Mouse (Mus musculus) kidney, adult 2 months (tissue): Measurements from ENCODE around the gene Rps21.

Experiments
- CTCF ChIP-seq: fragments of 200-500 bp; conservative IDR thresholded peaks from 2 replicates; pipeline ENCODE4 v1.5.1; 2011; ENCODE audit warnings: low read depth, mild to moderate bottlenecking, control low read depth, low read length, moderate library complexity, mixed read lengths; ENCODE audit not compliant: insufficient read depth, insufficient read length
- POLR2A ChIP-seq: fragments of 200-500 bp; IDR thresholded peaks from one replicate; pipeline ENCODE4 v1.6.1; 2011; ENCODE audit warnings: low read depth, low read length, control low read depth

- TF ChIP-seq POLR2A (no peak), CTCF (no peak)
Observed at GRCm38 (mm10) chr2:180251838-180252237, 5.3 kb upstream of the Rps21 start.
